Mouse (Mus musculus) T-cell, adult 2 months (primary cell): ENCODE measurements around the gene Tln2.

Experiments used
- DNase-seq: peaks from one replicate; pipeline ENCODE4 v3.0.0; 2022; ENCODE audit warnings: low spot score

The Tln2 gene

GRCm38 (mm10) chr9:67546650-67547049, 12.9 kb downstream of the Tln2 start:
- DNase-seq, result no peak

DNA sequence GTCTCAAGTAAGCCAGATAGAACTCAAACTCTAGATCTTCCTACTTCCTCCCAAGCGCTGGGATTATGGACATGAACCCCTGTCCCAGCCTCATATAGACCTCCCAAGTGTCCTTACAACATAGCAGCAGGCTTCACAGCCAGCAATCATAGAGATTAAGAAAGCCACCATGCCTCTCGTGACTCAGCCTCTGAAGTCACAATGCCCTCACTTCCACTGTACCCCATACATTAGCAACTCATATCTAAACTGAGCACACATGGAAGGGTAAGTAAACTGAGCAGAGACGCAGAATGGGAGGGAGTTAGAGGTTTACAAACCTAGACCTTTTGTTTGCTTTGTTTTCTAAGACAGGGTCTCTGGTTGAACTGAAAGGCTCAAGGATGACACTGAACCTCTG, 13.7 kb downstream of the Tln2 start:
- no peak for DNase-seq

- DNase-seq, result no peak
These were observed 14.7 kb downstream of the Tln2 start for GRCm38 (mm10) chr9:67544783-67545182.

DNA sequence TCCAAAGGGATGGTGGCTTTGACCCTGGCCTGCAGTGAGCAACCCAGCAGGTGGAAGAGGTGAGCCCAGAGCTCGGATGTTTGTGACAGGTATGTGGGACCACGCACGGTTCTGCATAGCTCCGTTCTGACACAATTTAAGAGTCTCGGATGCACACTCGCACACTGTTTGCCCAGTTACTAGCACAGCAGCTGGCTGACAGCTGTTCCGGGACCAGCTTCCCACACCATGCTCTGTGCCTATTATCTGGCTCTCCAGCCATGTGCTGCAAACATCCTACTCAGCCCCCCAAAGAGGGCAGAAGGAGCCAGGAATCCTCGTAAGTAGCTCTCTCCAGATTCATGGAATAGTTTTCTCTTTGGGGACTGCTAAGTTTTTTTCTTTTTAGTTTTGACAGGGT, 17.6 kb downstream of the Tln2 start:
- no peak for DNase-seq

DNA sequence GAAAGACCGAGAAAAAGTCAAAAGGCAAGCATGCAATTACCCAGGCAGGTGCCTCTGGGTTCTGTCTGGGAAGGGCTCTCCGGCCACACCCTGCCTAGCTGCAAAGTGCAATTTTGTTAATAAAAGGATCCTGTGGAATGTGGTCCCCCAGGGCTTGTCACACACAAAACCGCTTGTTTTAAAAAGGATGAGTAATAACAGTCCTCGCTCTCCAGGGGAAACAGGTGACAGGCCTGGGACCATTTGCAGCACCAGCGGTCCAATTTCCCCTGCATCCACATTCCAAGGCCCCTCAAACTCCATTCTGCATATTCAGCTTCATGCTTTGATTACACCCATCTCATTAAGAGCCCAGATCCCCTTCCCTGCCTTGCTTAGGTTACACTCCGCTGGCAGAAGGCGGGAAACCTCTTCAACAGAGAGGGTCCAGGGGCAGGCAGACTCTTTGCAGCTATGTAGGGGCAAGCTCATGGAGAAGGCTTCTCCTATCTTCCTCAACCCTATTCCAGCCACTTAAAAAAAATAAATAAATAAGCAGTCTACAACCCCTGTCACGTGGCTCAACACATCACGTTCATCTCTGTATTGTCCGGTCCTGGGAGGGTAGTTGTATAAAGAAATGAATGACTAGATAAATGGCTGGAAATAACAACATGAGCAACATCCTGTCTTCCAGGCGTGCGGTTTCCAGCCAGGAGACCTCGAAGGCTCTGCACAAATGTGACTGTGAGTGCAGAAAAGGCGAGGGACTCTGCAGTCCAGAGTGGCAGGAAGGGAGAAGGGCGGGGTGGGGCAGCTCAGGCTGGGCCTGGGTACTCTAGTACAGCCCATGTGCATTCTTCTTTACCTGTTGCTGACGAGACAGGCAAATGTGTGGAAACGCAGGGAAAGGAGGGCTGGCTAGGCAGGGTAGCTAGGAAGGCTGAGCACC, 19.5 kb downstream of the Tln2 start:
- DNase-seq, result no peak

- no peak for DNase-seq
These were observed 25.1 kb downstream of the Tln2 start for GRCm38 (mm10) chr9:67534420-67534819.

DNA sequence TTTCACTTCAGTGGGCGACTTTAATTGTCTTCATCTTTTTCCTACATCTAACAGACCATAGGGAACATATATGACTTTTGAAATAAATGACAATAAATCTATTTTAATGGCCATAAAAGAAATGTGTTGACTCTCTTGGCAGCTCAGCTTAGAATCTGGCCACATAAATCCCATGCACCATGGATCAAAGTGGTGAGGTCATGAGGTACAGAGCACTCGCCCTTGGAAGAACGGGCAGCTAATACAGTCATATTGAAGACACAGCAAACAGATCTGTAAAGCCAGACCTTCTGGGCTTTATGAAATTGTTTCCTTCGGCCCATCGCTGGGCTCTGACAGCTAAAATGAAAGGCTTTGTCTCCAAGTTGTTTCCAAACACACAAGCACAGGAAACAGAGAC, 26.2 kb downstream of the Tln2 start:
- no peak for DNase-seq

DNA sequence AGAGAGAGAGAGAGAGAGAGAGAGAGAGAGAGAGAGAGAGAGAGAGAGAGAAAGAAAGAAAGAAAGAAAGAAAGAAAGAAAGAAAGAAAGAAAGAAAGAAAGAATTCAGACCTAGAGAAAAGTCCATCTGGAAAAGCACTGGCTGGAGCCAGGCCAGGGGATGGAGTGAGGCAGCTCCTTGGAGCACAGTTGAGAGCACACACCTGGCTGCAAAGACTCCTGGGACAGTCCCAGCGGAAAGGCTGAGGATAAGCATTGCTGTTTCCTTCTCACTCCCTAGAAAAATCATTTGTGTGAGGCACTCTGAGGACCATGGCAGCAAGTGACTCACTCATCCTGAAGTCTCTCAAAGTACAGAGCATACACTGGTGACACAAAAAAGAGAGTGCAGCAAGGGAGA, 26.9 kb downstream of the Tln2 start:
- no peak for DNase-seq

DNA sequence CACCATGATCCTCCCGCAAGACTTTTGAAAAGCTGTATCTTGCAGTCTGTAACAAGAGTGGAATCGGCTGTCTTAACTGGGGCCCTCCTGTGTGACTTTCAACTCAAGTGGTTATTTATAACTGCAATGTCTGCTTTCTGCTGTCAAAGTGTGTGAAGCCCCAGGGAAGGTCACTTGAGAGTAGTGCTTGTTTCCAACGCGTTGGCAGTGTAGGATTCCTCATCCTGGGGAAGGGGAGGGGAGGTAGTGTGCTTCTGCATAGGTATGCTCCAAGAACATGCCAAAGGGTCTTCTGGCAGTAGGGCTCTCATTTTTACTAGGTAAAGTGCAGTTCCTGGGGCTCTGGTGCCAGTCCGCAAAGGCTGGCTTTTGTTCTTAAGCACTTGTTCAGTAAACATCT, 29.9 kb downstream of the Tln2 start:
- DNase-seq, result no peak

- DNase-seq, result no peak
These were observed 31.8 kb downstream of the Tln2 start for GRCm38 (mm10) chr9:67527726-67528125.

DNA sequence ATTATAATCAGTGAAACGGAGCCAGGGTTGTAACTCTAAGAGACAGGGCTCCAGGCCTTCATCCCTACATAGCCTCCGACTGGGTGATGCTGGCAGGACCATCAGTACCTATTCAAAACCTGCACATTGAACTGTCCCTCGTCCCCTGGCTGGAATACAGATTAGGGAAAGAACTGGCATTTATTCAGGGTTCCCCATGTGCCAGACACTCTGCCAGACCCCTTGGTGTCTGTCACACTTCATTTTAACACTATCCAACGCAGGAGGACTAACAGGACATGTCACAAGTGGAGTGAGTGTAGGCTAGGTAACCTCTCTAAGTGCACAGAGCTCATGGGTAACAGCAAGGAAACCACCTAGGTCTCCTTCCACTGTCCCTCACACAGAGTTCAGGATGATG, 37.8 kb downstream of the Tln2 start:
- DNase-seq, result no peak

DNA sequence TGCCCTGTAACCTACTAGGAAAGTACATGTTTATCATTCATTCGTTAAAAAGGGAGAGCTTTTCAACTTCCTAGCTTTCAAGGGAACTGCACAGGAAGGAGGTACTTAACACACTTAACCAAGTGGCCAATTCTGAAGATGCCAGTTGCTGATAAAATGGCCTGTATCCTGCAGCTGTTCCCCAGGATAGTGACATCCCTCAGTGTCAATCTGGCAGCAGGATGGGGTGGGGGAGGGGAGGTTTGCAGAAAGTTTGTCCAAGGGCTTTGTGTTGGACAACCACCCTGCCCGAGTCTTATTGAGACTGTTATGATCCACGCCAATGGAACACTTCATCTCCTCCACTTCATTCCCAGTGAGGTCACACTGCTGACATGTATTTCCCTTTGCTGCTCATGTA, 50.0 kb downstream of the Tln2 start:
- DNase-seq, result no peak

- no peak for DNase-seq
These were observed 54.7 kb downstream of the Tln2 start for GRCm38 (mm10) chr9:67504669-67505260.

- DNase-seq, result no peak
These were observed 57.7 kb downstream of the Tln2 start for GRCm38 (mm10) chr9:67501801-67502200.

DNA sequence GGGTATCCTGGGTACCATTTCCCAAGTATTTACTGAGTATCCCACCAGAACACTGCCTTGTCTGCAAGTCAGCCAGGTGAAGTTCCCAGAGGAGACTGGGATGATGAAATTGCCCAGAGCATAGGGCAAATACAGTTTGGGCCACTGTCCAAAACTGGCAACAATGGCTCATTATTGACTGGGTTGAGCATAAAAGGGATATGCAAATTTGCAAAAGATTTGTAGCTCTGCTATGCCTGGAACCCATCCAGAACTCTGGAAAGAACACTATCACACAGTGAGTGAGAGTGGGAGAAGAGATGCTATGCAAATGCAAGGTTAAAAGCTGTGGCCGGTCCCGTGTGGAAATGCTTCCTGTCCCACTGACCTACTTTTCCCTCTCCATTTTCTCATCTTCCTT, 63.1 kb downstream of the Tln2 start:
- no peak for DNase-seq

- DNase-seq, result no peak
These were observed 64.2 kb downstream of the Tln2 start for GRCm38 (mm10) chr9:67495350-67495749.

- no peak for DNase-seq
These were observed 65.5 kb downstream of the Tln2 start for GRCm38 (mm10) chr9:67493876-67494552.

DNA sequence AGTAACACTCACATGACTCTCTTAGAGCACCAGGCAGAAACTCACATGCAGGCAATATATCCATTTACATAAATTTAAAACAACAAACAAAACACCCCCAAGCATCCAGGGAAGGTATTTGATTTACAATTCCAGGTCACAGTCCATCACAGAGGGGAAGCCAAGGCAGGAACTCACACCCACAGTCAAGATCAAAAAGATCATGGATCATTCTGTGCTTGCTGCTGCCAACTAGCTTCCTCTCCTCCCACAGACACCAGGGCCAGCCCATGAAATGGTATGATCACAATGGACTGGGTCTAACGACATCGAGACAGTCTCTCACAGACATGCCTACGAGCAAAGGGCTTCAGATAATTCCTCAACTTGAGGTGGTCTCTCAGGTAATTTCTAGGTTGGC, 70.1 kb downstream of the Tln2 start:
- no peak for DNase-seq

DNA sequence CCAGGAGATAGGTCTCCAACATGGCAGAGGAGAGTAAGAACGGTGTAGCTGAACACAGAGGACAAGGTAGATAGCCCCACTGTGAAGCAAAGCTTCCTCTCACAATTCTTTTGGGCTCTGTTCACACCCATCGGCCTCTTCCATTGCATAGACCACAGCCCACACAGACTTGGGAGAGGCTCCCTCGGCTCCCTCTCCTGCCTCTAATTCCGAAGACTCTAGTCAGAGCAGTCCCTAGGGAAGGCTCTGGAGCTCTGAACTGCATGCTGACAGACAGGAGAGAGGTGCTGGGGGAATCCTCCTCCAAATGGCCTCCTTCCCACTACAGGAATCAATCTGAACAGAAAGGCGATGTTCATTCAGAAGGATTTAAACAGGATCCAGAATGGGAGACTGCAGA, 72.9 kb downstream of the Tln2 start:
- DNase-seq, result no peak

DNA sequence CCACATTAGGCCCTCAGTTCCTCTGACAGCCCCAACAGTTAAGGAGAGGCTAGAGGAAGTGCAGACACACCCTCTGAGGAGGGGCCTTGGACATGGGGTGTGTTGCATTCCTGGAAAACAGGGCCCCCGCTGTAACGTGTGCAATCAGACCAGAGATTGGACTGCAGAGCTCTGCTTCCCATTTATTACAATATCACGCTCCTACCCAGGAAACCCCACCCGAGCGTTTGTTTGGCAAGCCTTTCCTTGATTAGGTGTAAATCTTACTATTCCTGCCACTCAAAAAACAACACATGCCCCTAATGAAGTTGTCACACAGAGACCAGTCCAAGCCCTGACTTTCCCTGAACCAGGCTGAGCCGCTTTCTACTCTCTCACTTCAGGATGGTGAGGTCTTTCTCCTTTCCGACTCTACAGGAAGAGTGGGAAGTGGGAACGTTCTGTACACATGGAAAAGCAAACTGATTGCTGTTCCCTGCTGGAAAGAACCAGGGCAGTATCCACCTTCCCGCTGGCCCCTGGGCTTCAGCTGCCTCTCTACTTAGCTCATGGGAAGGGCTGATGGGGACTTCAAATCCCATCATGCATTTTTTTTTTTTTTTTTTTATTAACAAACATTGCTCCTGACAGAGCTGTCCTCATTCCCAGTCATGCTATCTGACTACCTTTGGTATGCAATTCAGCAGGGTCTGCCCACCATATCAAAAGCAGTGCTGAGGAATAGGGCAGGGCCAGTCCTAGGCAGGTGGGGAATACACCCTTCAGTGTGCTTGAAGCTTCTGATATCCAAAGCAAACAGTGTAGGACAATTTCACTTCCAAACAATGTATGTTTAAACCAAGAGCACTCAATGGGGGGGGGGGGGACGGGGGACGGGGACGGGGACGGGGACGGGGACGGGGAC, 74.1 kb downstream of the Tln2 start:
- DNase-seq, result no peak

GRCm38 (mm10) chr9:67482277-67482676, 77.2 kb downstream of the Tln2 start:
- DNase-seq, result no peak

DNA sequence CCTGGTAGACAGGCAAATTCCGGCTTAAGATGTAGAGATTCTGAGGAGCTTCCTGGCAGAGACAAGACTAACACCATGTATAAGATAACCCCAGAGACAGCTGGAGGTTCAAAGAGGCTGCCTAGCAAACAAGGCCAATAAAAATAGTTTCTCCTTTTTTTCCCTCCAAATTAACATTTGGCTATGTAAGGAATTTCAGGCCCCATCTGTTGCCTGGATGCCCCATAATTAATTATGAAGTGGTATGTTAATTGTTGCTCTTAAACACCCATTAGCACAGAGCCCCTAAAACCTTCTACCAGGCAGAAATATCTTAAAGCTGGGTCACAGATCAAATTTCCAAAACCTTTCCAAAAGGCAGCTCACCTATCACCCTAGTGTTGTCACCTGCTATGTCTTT, 77.7 kb downstream of the Tln2 start:
- no peak for DNase-seq
